8 mouse cellular contexts compared by ENCODE assay signal in the genomic region with DNA sequence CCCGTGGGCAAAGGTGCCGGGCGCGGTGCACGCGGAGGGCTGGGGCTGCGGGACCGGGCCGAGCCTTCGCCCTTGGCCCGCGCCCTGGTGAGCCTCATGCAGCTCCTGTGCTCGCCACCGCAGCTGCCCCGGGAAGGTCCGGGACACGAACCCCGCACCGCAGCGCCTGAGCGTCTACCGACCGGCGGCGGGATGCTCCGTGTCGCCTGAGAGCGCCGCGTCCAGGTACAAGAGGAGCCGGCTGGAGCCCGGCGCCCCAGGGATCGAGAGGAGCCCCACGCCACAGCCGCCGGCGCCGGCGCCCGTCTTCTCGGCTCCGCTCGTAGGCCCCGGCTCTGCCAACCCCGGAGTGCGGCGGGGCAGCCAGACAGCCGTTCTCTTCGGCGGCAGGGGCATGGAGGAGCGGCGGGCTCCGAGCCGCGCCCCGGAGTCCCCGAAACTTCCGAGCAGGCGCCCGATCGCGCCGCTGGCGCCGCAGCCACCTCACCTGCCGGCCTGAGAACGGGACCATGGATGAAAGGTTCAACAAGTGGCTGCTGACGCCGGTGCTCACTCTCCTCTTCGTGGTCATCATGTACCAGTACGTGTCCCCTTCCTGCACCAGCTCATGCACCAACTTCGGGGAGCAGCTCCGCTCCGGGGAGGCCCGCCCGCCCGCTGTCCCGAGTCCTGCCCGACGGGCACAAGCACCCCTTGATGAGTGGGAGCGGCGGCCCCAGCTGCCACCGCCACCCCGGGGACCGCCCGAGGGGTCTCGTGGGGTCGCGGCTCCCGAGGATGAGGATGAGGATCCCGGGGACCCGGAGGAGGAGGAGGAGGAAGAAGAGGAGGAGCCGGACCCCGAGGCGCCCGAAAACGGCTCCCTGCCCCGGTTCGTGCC. TPM values are rescaled to one million over a fixed set of nuclear protein-coding genes. Genes with fewer than 3 reads are reported as not detected.
DNase-seq lines count a peak whose midpoint lies in the region; ATAC-seq and TF ChIP-seq lines count a peak whose summit lies in the region.

TSS of gene Hs6st3 (plus strand) at position 436 of the 880 bp plus-strand sequence.

- H3K9ac ChIP-seq in lung, embryonic 16.5 days (ENCODE audit: low read length), result peak within 1 kb of the TSS; percentile 78
- peak within 1 kb of the TSS; percentile 76 for H3K9ac ChIP-seq in embryonic facial prominence, embryonic 13.5 days
- peak within 1 kb of the TSS; percentile 69 for H3K9ac ChIP-seq in hindbrain, postnatal 0 days (replicated peaks; ENCODE audit: low read length)
- H3K9ac ChIP-seq in liver, embryonic 12.5 days, result peak within 1 kb of the TSS; percentile 48

- H3K9me3 ChIP-seq in lung, embryonic 16.5 days (ENCODE audit: control insufficient read depth, low read length), result no peaks in the 10 kb centered on the region
- no peaks in the 10 kb centered on the region for H3K9me3 ChIP-seq in embryonic facial prominence, embryonic 13.5 days
- H3K9me3 ChIP-seq in hindbrain, postnatal 0 days (ENCODE audit: low read length), result no peaks in the 10 kb centered on the region
- no peaks in the 10 kb centered on the region for H3K9me3 ChIP-seq in liver, embryonic 12.5 days (replicated peaks)

- no peaks in the 10 kb centered on the region for H3K36me3 ChIP-seq in lung, embryonic 16.5 days (ENCODE audit: control insufficient read depth, insufficient read depth, low read length)
- no peaks in the 10 kb centered on the region for H3K36me3 ChIP-seq in embryonic facial prominence, embryonic 13.5 days
- no peaks in the 10 kb centered on the region for H3K36me3 ChIP-seq in hindbrain, postnatal 0 days (ENCODE audit: insufficient read depth, low read length)
- no peaks in the 10 kb centered on the region for H3K36me3 ChIP-seq in liver, embryonic 12.5 days

- peaks cover 26% of the 10 kb centered on the region for H3K27me3 ChIP-seq in lung, embryonic 16.5 days (ENCODE audit: control insufficient read depth, insufficient read depth, low read depth, low read length)
- peaks cover 78% of the 10 kb centered on the region for H3K27me3 ChIP-seq in embryonic facial prominence, embryonic 13.5 days
- peaks cover 4% of the 10 kb centered on the region for H3K27me3 ChIP-seq in hindbrain, postnatal 0 days (ENCODE audit: insufficient read depth, low read length)
- H3K27me3 ChIP-seq in liver, embryonic 12.5 days (replicated peaks), result peaks cover 67% of the 10 kb centered on the region

- peak; percentile 13 to 66 for DNase-seq in adrenal gland, adult (ENCODE audit: inconsistent age in 2 of 2, low spot score in 1 of 2)
- no peak for DNase-seq in adrenal gland, adult 8-10 months
- DNase-seq in lung, adult 18-20 months, result no peak
- peak; percentile 45 for DNase-seq in hindbrain, postnatal 0 days (ENCODE audit: low spot score)
- peak; percentile 40 for DNase-seq in retina, postnatal 1 day

- TF ChIP-seq CTCF in hindbrain, postnatal 0 days (IDR thresholded peaks at IDR 0.05; ENCODE audit: low read depth), result no peak

- peaks cover 4% of the 10 kb centered on the region; the same call in 1 of the 2 replicates for H3K4me1 ChIP-seq in lung, embryonic 16.5 days (replicated peaks; ENCODE audit: control insufficient read depth, insufficient read depth, low read length)
- H3K4me1 ChIP-seq in embryonic facial prominence, embryonic 13.5 days, result peaks cover 15% of the 10 kb centered on the region
- no peaks in the 10 kb centered on the region for H3K4me1 ChIP-seq in hindbrain, postnatal 0 days (ENCODE audit: insufficient read depth, low read length)
- no peaks in the 10 kb centered on the region for H3K4me1 ChIP-seq in liver, embryonic 12.5 days

- H3K27ac ChIP-seq in lung, embryonic 16.5 days (ENCODE audit: low read length), result no peak within 1 kb of the TSS
- H3K27ac ChIP-seq in embryonic facial prominence, embryonic 13.5 days, result no peak within 1 kb of the TSS
- peak within 1 kb of the TSS; percentile 36; the same call in 1 of the 2 replicates for H3K27ac ChIP-seq in hindbrain, postnatal 0 days
- H3K27ac ChIP-seq in liver, embryonic 12.5 days, result no peak within 1 kb of the TSS

- peak within 1 kb of the TSS; percentile 97 for H3K4me2 ChIP-seq in lung, embryonic 16.5 days (ENCODE audit: low read depth, low read length)
- H3K4me2 ChIP-seq in embryonic facial prominence, embryonic 13.5 days, result peak within 1 kb of the TSS; percentile 98
- peak within 1 kb of the TSS; percentile 90 for H3K4me2 ChIP-seq in hindbrain, postnatal 0 days (ENCODE audit: low read depth, low read length)
- peak within 1 kb of the TSS; percentile 74 for H3K4me2 ChIP-seq in liver, embryonic 12.5 days

- ATAC-seq in lung, embryonic 16.5 days (ENCODE audit: low read depth), result peak; percentile 41
- ATAC-seq in embryonic facial prominence, embryonic 13.5 days (ENCODE audit: insufficient number of reproducible peaks, insufficient read depth, low FRiP score, low TSS enrichment, low read depth), result peak; percentile 15; the same call in 1 of the 2 replicates
- peak; percentile 59 for ATAC-seq in hindbrain, postnatal 0 days
- ATAC-seq in liver, embryonic 12.5 days, result no peak

- peak within 1 kb of the TSS; percentile 75 for H3K4me3 ChIP-seq in lung, embryonic 16.5 days (ENCODE audit: low read length)
- peak within 1 kb of the TSS; percentile 71 for H3K4me3 ChIP-seq in embryonic facial prominence, embryonic 13.5 days
- peak within 1 kb of the TSS; percentile 75 for H3K4me3 ChIP-seq in hindbrain, postnatal 0 days (ENCODE audit: low read length)
- H3K4me3 ChIP-seq in liver, embryonic 12.5 days, result peak within 1 kb of the TSS; percentile 55

- WGBS in lung, embryonic 16.5 days, result under 1% methylated on average over 70 of the region's 100 CpGs
- under 1% methylated on average over 100 of the region's 100 CpGs for WGBS in embryonic facial prominence, embryonic 13.5 days
- WGBS in hindbrain, postnatal 0 days, result under 1% methylated on average over 90 of the region's 100 CpGs
- 1% methylated on average over 97 of the region's 100 CpGs for WGBS in liver, embryonic 12.5 days (ENCODE audit: insufficient replicate concordance)

RNA-seq across cellular contexts. Expression of gene Hs6st3, which starts in this region (rescaled TPM):
- total RNA-seq in adrenal gland, adult 8-10 months (2022), result 1 to 10 TPM in 2 of 4 experiments, under 1 TPM in 2; 0.41 to 2.3 (median 1.0) TPM
- 0.43 and 0.52 TPM in 2 replicates for polyA plus RNA-seq in lung, embryonic 16.5 days (2015; fragmentation: Nextera tagmentation; extraction: Ambion mirVana)
- 0.27 and 0.30 TPM in 2 replicates for polyA plus RNA-seq in embryonic facial prominence, embryonic 13.5 days (2015; fragmentation: Nextera tagmentation; extraction: Ambion mirVana)
- 36.6 and 38.6 TPM in 2 replicates for total RNA-seq in hindbrain, postnatal 0 days (2014; rRNA removed)
- polyA plus RNA-seq in hindbrain, postnatal 0 days (2015; fragmentation: Nextera tagmentation; extraction: Ambion mirVana), result 2.8 TPM in 2 replicates
- polyA plus RNA-seq in liver, embryonic 12.5 days (2016; fragmentation: Nextera tagmentation; extraction: Ambion mirVana), result not detected in 2 replicates

Comparison
In these comparisons a context has a peak if more than half of its experiments do, and no peak if none do; other contexts are left out.
1. RNA of gene Hs6st3 (total RNA-seq): 36.6 to 38.6 TPM in hindbrain, postnatal 0 days; 0.41 to 2.3 TPM in adrenal gland, adult 8-10 months; every median in the first group is over 10 times any median in the second.
2. DNase-seq: peak in adrenal gland, adult (2 of 2), hindbrain, postnatal 0 days (single experiment) and retina, postnatal 1 day (single experiment); none in adrenal gland, adult 8-10 months (single experiment) and lung, adult 18-20 months (0 of 2).
3. Peak in ATAC-seq, H3K4me3 ChIP-seq, H3K9ac ChIP-seq and H3K4me2 ChIP-seq in lung, embryonic 16.5 days; RNA of the gene not detected or under 1 TPM.
4. Peak in ATAC-seq, H3K4me3 ChIP-seq, H3K9ac ChIP-seq and H3K4me2 ChIP-seq in embryonic facial prominence, embryonic 13.5 days; RNA of the gene not detected or under 1 TPM.
5. Peak in every context shown above with its lines, with median percentiles within 50 percentile points of each other: H3K4me2 ChIP-seq, H3K4me3 ChIP-seq and H3K9ac ChIP-seq.